Mouse (Mus musculus) heart, embryonic 14.5 days (tissue): ENCODE data around the gene Nek7. TPM values are rescaled to one million over a fixed set of nuclear protein-coding genes. Genes with fewer than 3 reads are reported as not detected.

ENCODE experiments used
- ATAC-seq: fragments of 200-750 bp; cut with Nextera tagmentation; 2 replicates; pipeline ENCODE4 v1.8.0; 2017; ENCODE audit warnings: low read depth, moderate TSS enrichment; ENCODE audit not compliant: insufficient number of reproducible peaks, insufficient read depth, low FRiP score
- H3K27ac ChIP-seq, 2 experiments: fragments of 200-500 bp in 1 of 2; fragments of 300-500 bp in 1 of 2; sonication (generic) in 1 of 2; replicated peaks in 1 of 2; 2 replicates each; pipeline ENCODE4 v1.5.1; 2012 to 2014; ENCODE audit warnings: low read depth in 2 of 2, low read length in 2 of 2, control low read depth in 1 of 2, mild to moderate bottlenecking in 1 of 2, mixed read lengths in 1 of 2; ENCODE audit not compliant: control insufficient read depth in 1 of 2, insufficient read depth in 1 of 2
- H3K27me3 ChIP-seq: fragments of 300-500 bp; sonication (generic); 2 replicates; pipeline ENCODE4 v1.6.1; 2014; ENCODE audit warnings: mild to moderate bottlenecking, low read length, control low read depth; ENCODE audit not compliant: control insufficient read depth, insufficient read depth
- H3K36me3 ChIP-seq: fragments of 300-500 bp; sonication (generic); 2 replicates; pipeline ENCODE4 v1.6.1; 2014; ENCODE audit warnings: mild to moderate bottlenecking, control low read depth, low read length, mixed read lengths; ENCODE audit not compliant: control insufficient read depth, insufficient read depth
- H3K4me1 ChIP-seq, 2 experiments: fragments of 200-500 bp in 1 of 2; fragments of 300-500 bp in 1 of 2; sonication (generic) in 1 of 2; 2 replicates each; pipeline ENCODE4 v1.6.1; 2012 to 2014; ENCODE audit warnings: low read length in 2 of 2, control low read depth in 1 of 2, mixed read lengths in 1 of 2; ENCODE audit not compliant: control insufficient read depth in 2 of 2, insufficient read depth in 2 of 2
- H3K4me2 ChIP-seq: fragments of 300-500 bp; sonication (generic); 2 replicates; pipeline ENCODE4 v1.6.1; 2014; ENCODE audit warnings: mild to moderate bottlenecking, low read length
- H3K4me3 ChIP-seq, 2 experiments: fragments of 200-500 bp in 1 of 2; fragments of 300-500 bp in 1 of 2; sonication (generic) in 1 of 2; 2 replicates each; pipeline ENCODE4 v1.5.1; 2012 to 2014; ENCODE audit warnings: low read length in 2 of 2, mild to moderate bottlenecking in 2 of 2, control low read depth in 1 of 2, low read depth in 1 of 2, moderate library complexity in 1 of 2; ENCODE audit not compliant: control insufficient read depth in 1 of 2, insufficient read depth in 1 of 2
- H3K9ac ChIP-seq: fragments of 300-500 bp; sonication (generic); 2 replicates; pipeline ENCODE4 v1.6.1; 2014; ENCODE audit warnings: mild to moderate bottlenecking, low read length
- H3K9me3 ChIP-seq: fragments of 300-500 bp; sonication (generic); 2 replicates; pipeline ENCODE4 v1.6.1; 2016; ENCODE audit warnings: low read length, control low read depth; ENCODE audit not compliant: control insufficient read depth
- WGBS: fragments of 180-500 bp; shearing (Covaris S2); extraction: QIAGEN DNeasy Blood & Tissue Kit; methylation state at CpG from one replicate; pipeline ENCODE4 v1.1.7; 2014; 5-methylcytosine and 5-hydroxymethylcytosine counted together
- polyA plus RNA-seq: library from polyadenylated mRNA; unstranded; fragments of >200 nt; fragmentation: Nextera tagmentation; extraction: Ambion mirVana; gene quantifications from 2 replicates; pipeline ENCODE4 v1.2.1, GENCODE M21; 2014

Nek7 gene
- polyA plus RNA-seq, 1 experiment from 2014 or later: 59.8 TPM

- Histone ChIP-seq H3K27me3 (no peaks in the 10 kb centered on the region), H3K4me2 (no peak overlapping the region), H3K27ac (no peak overlapping the region), H3K4me1 (peaks cover 7 to 15% of the 10 kb centered on the region in 2 experiments), H3K4me3 (no peak overlapping the region), H3K9me3 (no peaks in the 10 kb centered on the region), H3K9ac (no peak overlapping the region), H3K36me3 (peaks cover 13% of the 10 kb centered on the region; the same call in 1 of the 2 replicates)
- 60% methylated on average over 4 of the region's 4 CpGs for WGBS
- no peak for ATAC-seq
Observed at GRCm38 (mm10) chr1:138510566-138510965, 109.4 kb downstream of the Nek7 start.

DNA sequence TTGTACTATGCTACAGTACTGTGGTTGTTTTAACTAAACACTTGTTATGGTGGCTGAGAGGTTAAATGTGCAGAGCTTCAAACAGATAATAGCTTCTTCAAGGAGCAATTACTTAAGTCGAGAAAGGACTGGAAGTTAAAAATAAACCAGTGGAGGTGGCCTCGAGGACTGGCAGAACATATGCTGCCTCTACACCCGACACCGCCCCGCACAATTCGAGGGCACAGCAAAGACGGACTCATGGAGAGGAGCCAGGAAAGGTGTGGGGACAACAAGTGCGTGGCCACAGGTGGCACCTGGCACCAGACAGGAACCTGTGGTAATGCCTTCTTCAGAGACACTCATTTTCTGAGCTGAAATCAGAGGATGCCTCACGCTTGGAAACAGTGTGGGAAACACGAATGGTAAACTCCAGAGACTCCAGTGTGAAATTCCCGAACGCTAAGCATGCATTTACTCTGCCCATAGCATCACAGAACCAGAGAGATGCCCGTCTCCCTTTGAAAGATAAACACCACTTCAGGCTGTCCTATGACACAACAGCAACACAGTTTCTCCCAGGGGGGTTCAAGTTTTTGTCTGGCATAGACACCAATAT lies 112.4 kb downstream of the Nek7 start:
- no peak overlapping the region for H3K4me2 ChIP-seq
- H3K9ac ChIP-seq: no peak overlapping the region
- 55% methylated on average over 13 of the region's 13 CpGs for WGBS
- no peaks in the 10 kb centered on the region for H3K9me3 ChIP-seq
- H3K27ac ChIP-seq: no peak overlapping the region
- H3K4me1 ChIP-seq: peaks cover 9 to 25% of the 10 kb centered on the region in 2 experiments
- no peak for ATAC-seq
- H3K27me3 ChIP-seq: no peaks in the 10 kb centered on the region
- no peaks in the 10 kb centered on the region for H3K36me3 ChIP-seq
- no peak overlapping the region for H3K4me3 ChIP-seq

DNA sequence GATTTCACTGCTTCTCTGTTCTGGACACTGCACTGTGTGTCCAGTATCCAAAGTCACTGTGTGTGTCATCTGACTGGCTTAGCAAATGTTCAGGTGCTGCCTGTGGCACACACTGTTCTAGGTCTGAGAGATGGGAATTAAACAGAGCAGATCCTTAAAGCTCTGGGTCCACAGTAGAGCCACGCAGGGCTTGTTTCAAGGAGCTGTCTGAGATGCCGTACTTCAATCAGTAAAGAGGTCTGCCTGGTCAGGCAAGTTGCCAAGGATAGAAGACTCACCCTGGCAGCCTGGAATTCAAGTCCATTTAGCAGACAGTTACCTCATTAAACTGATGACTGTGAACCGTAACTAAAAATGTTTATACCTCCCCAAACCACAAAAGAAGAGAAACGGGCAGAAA lies 112.9 kb downstream of the Nek7 start:
- peaks cover 9 to 25% of the 10 kb centered on the region in 2 experiments for H3K4me1 ChIP-seq
- H3K4me2 ChIP-seq: no peak overlapping the region
- no peak for ATAC-seq
- no peak overlapping the region for H3K9ac ChIP-seq
- H3K4me3 ChIP-seq: no peak overlapping the region
- no peaks in the 10 kb centered on the region for H3K27me3 ChIP-seq
- no peaks in the 10 kb centered on the region for H3K36me3 ChIP-seq
- H3K27ac ChIP-seq: no peak overlapping the region
- WGBS: 36% methylated on average over 4 of the region's 4 CpGs
- H3K9me3 ChIP-seq: no peaks in the 10 kb centered on the region

DNA sequence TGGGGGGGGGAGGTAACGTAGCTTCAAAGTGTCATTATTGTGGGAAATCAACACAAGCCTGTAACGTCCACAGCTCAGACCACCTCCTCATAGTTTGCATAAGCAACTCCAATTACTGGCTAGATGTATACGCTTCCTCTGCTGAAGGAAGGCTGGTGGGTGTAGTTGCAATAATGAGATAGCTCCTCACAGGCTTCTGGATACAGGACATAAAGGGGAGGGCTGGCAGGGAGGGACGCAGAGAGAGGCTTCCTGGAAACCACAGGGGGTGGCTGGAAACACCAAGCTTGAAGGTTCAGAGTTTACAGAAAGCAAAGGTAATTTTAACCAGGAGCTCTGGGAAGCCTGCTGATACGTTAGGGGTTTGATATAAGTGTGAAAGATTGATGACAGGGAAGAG lies 115.7 kb downstream of the Nek7 start:
- Histone ChIP-seq H3K9me3 (no peaks in the 10 kb centered on the region), H3K36me3 (no peaks in the 10 kb centered on the region), H3K27me3 (no peaks in the 10 kb centered on the region), H3K4me3 (no peak overlapping the region), H3K4me2 (peak overlapping the region; percentile 44), H3K27ac (no peak overlapping the region), H3K4me1 (peaks cover 9 to 25% of the 10 kb centered on the region in 2 experiments), H3K9ac (no peak overlapping the region)
- no peak for ATAC-seq
- 33% methylated on average over 5 of the region's 5 CpGs for WGBS

DNA sequence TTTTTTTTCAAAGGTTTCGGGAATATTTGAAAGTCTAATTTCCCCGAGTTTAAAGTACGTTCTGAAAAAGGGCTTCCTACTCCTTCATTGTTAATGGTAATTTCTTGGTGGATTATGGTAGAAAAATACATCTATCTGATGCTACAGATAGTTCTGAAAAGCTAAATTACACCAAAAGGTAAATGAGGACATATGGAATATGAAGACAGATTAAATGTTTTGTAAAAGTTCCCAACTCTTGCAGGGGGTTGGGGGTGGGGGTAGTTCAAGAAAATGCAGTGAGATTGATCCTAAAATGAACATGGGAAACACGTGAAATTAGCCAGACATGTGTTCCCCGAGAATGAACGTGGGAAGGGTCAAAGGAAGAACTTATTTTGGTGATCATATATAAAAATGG lies 119.2 kb downstream of the Nek7 start:
- Histone ChIP-seq H3K4me3 (no peak overlapping the region), H3K9me3 (no peaks in the 10 kb centered on the region), H3K27me3 (no peaks in the 10 kb centered on the region), H3K27ac (no peak overlapping the region), H3K9ac (no peak overlapping the region), H3K4me1 (peaks cover 2 to 10% of the 10 kb centered on the region in 2 experiments; a peak in 2 of 4 replicates), H3K36me3 (peaks cover 18% of the 10 kb centered on the region), H3K4me2 (no peak overlapping the region)
- no peak for ATAC-seq
- WGBS: 91% methylated on average over 6 of the region's 6 CpGs

GRCm38 (mm10) chr1:138500155-138500554 lies 119.8 kb downstream of the Nek7 start:
- Histone ChIP-seq H3K4me1 (peaks cover 2 to 10% of the 10 kb centered on the region in 2 experiments; a peak in 2 of 4 replicates), H3K36me3 (peaks cover 18% of the 10 kb centered on the region), H3K4me2 (no peak overlapping the region), H3K27me3 (no peaks in the 10 kb centered on the region), H3K27ac (no peak overlapping the region), H3K9me3 (no peaks in the 10 kb centered on the region), H3K4me3 (no peak overlapping the region), H3K9ac (no peak overlapping the region)
- 65% methylated on average over 10 of the region's 10 CpGs for WGBS
- no peak for ATAC-seq

DNA sequence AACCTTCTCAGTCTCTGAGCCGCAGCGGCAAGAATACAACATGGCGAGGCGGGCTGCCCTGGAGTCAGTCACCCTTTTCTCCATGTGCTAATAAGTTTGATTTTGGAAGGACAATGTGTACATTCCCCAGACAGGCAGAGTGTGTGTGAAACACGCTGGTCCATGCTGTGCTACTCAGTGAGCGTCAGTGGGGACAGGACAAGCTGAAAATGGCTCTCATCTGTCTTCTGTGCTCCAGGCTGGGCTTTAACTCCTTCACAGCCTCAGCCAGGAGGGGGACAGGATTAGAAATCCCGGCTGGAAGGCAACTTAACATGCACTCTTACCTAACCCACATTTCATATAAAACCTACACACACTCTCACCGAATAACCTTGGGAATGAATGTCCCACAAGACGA lies 120.5 kb downstream of the Nek7 start:
- ATAC-seq: no peak
- Histone ChIP-seq H3K27me3 (no peaks in the 10 kb centered on the region), H3K4me2 (no peak overlapping the region), H3K4me1 (peaks cover under 1 to 5% of the 10 kb centered on the region in 2 experiments; a peak in 2 of 4 replicates), H3K36me3 (peaks cover 18% of the 10 kb centered on the region), H3K9ac (no peak overlapping the region), H3K27ac (no peak overlapping the region), H3K4me3 (no peak overlapping the region), H3K9me3 (no peaks in the 10 kb centered on the region)
- 76% methylated on average over 9 of the region's 9 CpGs for WGBS
